In genomic region chr2:164452000-164452676, GRCm38 (mm10) we compare ENCODE assay signal across 10 mouse cellular contexts. TPM values are rescaled to one million over a fixed set of nuclear protein-coding genes. Genes with fewer than 3 reads are reported as not detected.
DNase-seq lines count a peak whose midpoint lies in the region; ATAC-seq and TF ChIP-seq lines count a peak whose summit lies in the region.
"Had no signal": no experiment of that assay in that cellular context is flagged by ENCODE, and none has a peak within 500 bp of the region (broad histone marks: within the 10 kb centered on the region; RNA-seq: fewer than 3 reads in every experiment).

No protein-coding gene starts in this region.

- WGBS in embryonic facial prominence, embryonic 11.5 days, result 35% methylated on average over 12 of the region's 13 CpGs
- WGBS in heart, embryonic 15.5 days, result 24% methylated on average over 13 of the region's 13 CpGs
- WGBS in lung, postnatal 0 days, result 28% methylated on average over 12 of the region's 13 CpGs

- H3K27me3 ChIP-seq in embryonic facial prominence, embryonic 11.5 days (ENCODE audit: control insufficient read depth, insufficient read depth, low read length), result no peaks in the 10 kb centered on the region
- no peaks in the 10 kb centered on the region; the same call in 1 of the 2 replicates for H3K27me3 ChIP-seq in heart, embryonic 15.5 days
- no peaks in the 10 kb centered on the region for H3K27me3 ChIP-seq in lung, postnatal 0 days (replicated peaks; ENCODE audit: insufficient read depth, low read length)

- no peak for TF ChIP-seq EP300 in lung, postnatal 0 days (IDR thresholded peaks at IDR 0.05)

- no peak overlapping the region for H3K4me3 ChIP-seq in embryonic facial prominence, embryonic 11.5 days (ENCODE audit: low read depth, low read length)
- H3K4me3 ChIP-seq in heart, embryonic 15.5 days, result no peak overlapping the region
- H3K4me3 ChIP-seq in lung, postnatal 0 days (ENCODE audit: low read depth, low read length), result no peak overlapping the region

- H3K9me3 ChIP-seq in embryonic facial prominence, embryonic 11.5 days (replicated peaks; ENCODE audit: control insufficient read depth, low read length), result no peaks in the 10 kb centered on the region
- no peaks in the 10 kb centered on the region for H3K9me3 ChIP-seq in heart, embryonic 15.5 days (replicated peaks)
- no peaks in the 10 kb centered on the region for H3K9me3 ChIP-seq in lung, postnatal 0 days (ENCODE audit: low read length)

- no peak overlapping the region for H3K9ac ChIP-seq in embryonic facial prominence, embryonic 11.5 days (replicated peaks; ENCODE audit: low read length)
- no peak overlapping the region for H3K9ac ChIP-seq in heart, embryonic 15.5 days
- no peak overlapping the region for H3K9ac ChIP-seq in lung, postnatal 0 days (replicated peaks; ENCODE audit: low read depth)

- no peak for ATAC-seq in embryonic facial prominence, embryonic 11.5 days (replicated peaks; ENCODE audit: insufficient number of reproducible peaks, low FRiP score, low TSS enrichment, low read depth)
- no peak; the same call in 1 of the 2 replicates for ATAC-seq in heart, embryonic 15.5 days (replicated peaks; ENCODE audit: insufficient number of reproducible peaks, insufficient read depth, low FRiP score, low read depth)
- no peak for ATAC-seq in lung, postnatal 0 days

- TF ChIP-seq CTCF in lung, postnatal 0 days (IDR thresholded peaks at IDR 0.05), result peak; percentile 40

- no peak overlapping the region for H3K27ac ChIP-seq in embryonic facial prominence, embryonic 11.5 days (replicated peaks; ENCODE audit: low read depth, low read length)
- peak overlapping the region; percentile 71 for H3K27ac ChIP-seq in heart, embryonic 15.5 days
- H3K27ac ChIP-seq in lung, postnatal 0 days (ENCODE audit: low read length), result no peak overlapping the region; the same call in 1 of the 2 replicates

- peak; percentile 50 for DNase-seq in embryo, embryonic 11 days
- no peak for DNase-seq in embryo, embryonic 10 days (ENCODE audit: low spot score)
- peak; percentile 73 for DNase-seq in embryonic facial prominence, embryonic 11.5 days (ENCODE audit: low spot score)
- no peak for DNase-seq in lung, postnatal 0 days (ENCODE audit: low spot score)
- no peak for DNase-seq in right cerebral cortex, postnatal 10 days (ENCODE audit: low spot score in 2 of 2)
- DNase-seq in gastrocnemius, adult 8-10 months (ENCODE audit: low spot score in 2 of 2), result no peak
- DNase-seq in layer of hippocampus, adult 9-11 months, result no peak
- DNase-seq: midbrain, embryonic 14.5 days had no signal

- H3K36me3 ChIP-seq in embryonic facial prominence, embryonic 11.5 days (replicated peaks; ENCODE audit: control insufficient read depth, insufficient read depth, low read depth, low read length), result no peaks in the 10 kb centered on the region
- H3K36me3 ChIP-seq in heart, embryonic 15.5 days, result no peaks in the 10 kb centered on the region
- no peaks in the 10 kb centered on the region for H3K36me3 ChIP-seq in lung, postnatal 0 days (ENCODE audit: insufficient read depth, low read length)

- H3K4me2 ChIP-seq in embryonic facial prominence, embryonic 11.5 days (ENCODE audit: low read depth, low read length), result no peak overlapping the region
- peak overlapping the region; percentile 6 for H3K4me2 ChIP-seq in heart, embryonic 15.5 days
- no peak overlapping the region for H3K4me2 ChIP-seq in lung, postnatal 0 days (replicated peaks; ENCODE audit: low read depth, low read length)

- H3K4me1 ChIP-seq in embryonic facial prominence, embryonic 11.5 days (ENCODE audit: control insufficient read depth, insufficient read depth, low read length), result no peaks in the 10 kb centered on the region
- peaks cover 66% of the 10 kb centered on the region for H3K4me1 ChIP-seq in heart, embryonic 15.5 days (replicated peaks)
- H3K4me1 ChIP-seq in lung, postnatal 0 days (ENCODE audit: insufficient read depth, low read depth, low read length), result peaks cover 45% of the 10 kb centered on the region

RNA-seq across cellular contexts. Expression of gene Sys1, which starts 4.6 kb away (rescaled TPM):
- polyA plus RNA-seq in embryonic facial prominence, embryonic 11.5 days (2014; fragmentation: Nextera tagmentation; extraction: Ambion mirVana), result 53.3 and 58.3 TPM in 2 replicates
- 32.0 and 40.4 TPM in 2 replicates for polyA plus RNA-seq in heart, embryonic 15.5 days (2015; fragmentation: Nextera tagmentation; extraction: Ambion mirVana)
- polyA plus RNA-seq in lung, postnatal 0 days (2015; fragmentation: Nextera tagmentation; extraction: Ambion mirVana), result 63.5 and 66.2 TPM in 2 replicates
- 10 to 100 TPM; 25.3 to 27.8 (median 26.6) TPM for total RNA-seq in gastrocnemius, adult 8-10 months (2022)

RNA-seq across cellular contexts. Expression of gene Sdc4, which starts 8.5 kb away (rescaled TPM):
- 19.2 and 24.1 TPM in 2 replicates for polyA plus RNA-seq in embryonic facial prominence, embryonic 11.5 days (2014; fragmentation: Nextera tagmentation; extraction: Ambion mirVana)
- polyA plus RNA-seq in heart, embryonic 15.5 days (2015; fragmentation: Nextera tagmentation; extraction: Ambion mirVana), result 41.9 and 56.5 TPM in 2 replicates
- 217 and 289 TPM in 2 replicates for polyA plus RNA-seq in lung, postnatal 0 days (2015; fragmentation: Nextera tagmentation; extraction: Ambion mirVana)
- 10 to 100 TPM; 23.9 to 58.8 (median 34.1) TPM for total RNA-seq in gastrocnemius, adult 8-10 months (2022)

RNA-seq across cellular contexts. Expression of gene Gm20458, which starts 8.6 kb away (rescaled TPM):
- polyA plus RNA-seq in embryonic facial prominence, embryonic 11.5 days (2014; fragmentation: Nextera tagmentation; extraction: Ambion mirVana), result 2.6 and 4.3 TPM in 2 replicates
- polyA plus RNA-seq in heart, embryonic 15.5 days (2015; fragmentation: Nextera tagmentation; extraction: Ambion mirVana), result 10.5 and 13.5 TPM in 2 replicates
- 23.5 and 32.9 TPM in 2 replicates for polyA plus RNA-seq in lung, postnatal 0 days (2015; fragmentation: Nextera tagmentation; extraction: Ambion mirVana)
- 10 to 100 TPM in 2 of 4 experiments, 1 to 10 TPM in 1, not detected in 1; 3.8 to 12.1 (median 11.8) TPM for total RNA-seq in gastrocnemius, adult 8-10 months (2022)

RNA-seq across cellular contexts. Expression of gene Trp53tg5, which starts 21.4 kb away (rescaled TPM):
- not detected in 2 replicates for polyA plus RNA-seq in embryonic facial prominence, embryonic 11.5 days (2014; fragmentation: Nextera tagmentation; extraction: Ambion mirVana)
- not detected in 2 replicates for polyA plus RNA-seq in heart, embryonic 15.5 days (2015; fragmentation: Nextera tagmentation; extraction: Ambion mirVana)
- polyA plus RNA-seq in lung, postnatal 0 days (2015; fragmentation: Nextera tagmentation; extraction: Ambion mirVana), result not detected in 2 replicates
- not detected for total RNA-seq in gastrocnemius, adult 8-10 months (2022)
- polyA plus RNA-seq: midbrain, embryonic 14.5 days; stomach, embryonic 14.5 days had no signal

RNA-seq across cellular contexts. Expression of gene Dbndd2, which starts 33.8 kb away (rescaled TPM):
- polyA plus RNA-seq in embryonic facial prominence, embryonic 11.5 days (2014; fragmentation: Nextera tagmentation; extraction: Ambion mirVana), result 1.6 and 4.2 TPM in 2 replicates
- 8.6 and 16.5 TPM in 2 replicates for polyA plus RNA-seq in heart, embryonic 15.5 days (2015; fragmentation: Nextera tagmentation; extraction: Ambion mirVana)
- polyA plus RNA-seq in lung, postnatal 0 days (2015; fragmentation: Nextera tagmentation; extraction: Ambion mirVana), result 39.9 and 44.6 TPM in 2 replicates
- 10 to 100 TPM; 14.8 to 32.8 (median 22.6) TPM for total RNA-seq in gastrocnemius, adult 8-10 months (2022)

Comparison
In these comparisons a context has a peak if more than half of its experiments do, and no peak if none do; other contexts are left out.
1. DNase-seq: peak in embryo, embryonic 11 days (single experiment) and embryonic facial prominence, embryonic 11.5 days (single experiment); none in embryo, embryonic 10 days (single experiment), lung, postnatal 0 days (single experiment), right cerebral cortex, postnatal 10 days (0 of 2), gastrocnemius, adult 8-10 months (0 of 2) and layer of hippocampus, adult 9-11 months (single experiment).